Mouse (Mus musculus) limb, embryonic 10.5 days (tissue): ENCODE results near the gene Pam16. TPM values are rescaled to one million over a fixed set of nuclear protein-coding genes. Genes with fewer than 3 reads are reported as not detected.

ENCODE experiments used
- DNase-seq: peaks from one replicate; pipeline ENCODE4 v3.0.0-alpha.2; 2017; ENCODE audit warnings: low spot score
- H3K27ac ChIP-seq: fragments of 300-500 bp; sonication (generic); 2 replicates; pipeline ENCODE4 v1.5.1; 2016; ENCODE audit warnings: mild to moderate bottlenecking
- H3K27me3 ChIP-seq: fragments of 300-500 bp; sonication (generic); 2 replicates; pipeline ENCODE4 v1.6.1; 2016; ENCODE audit warnings: low read depth, mild to moderate bottlenecking; ENCODE audit not compliant: poor library complexity, severe bottlenecking
- H3K36me3 ChIP-seq: fragments of 300-500 bp; sonication (generic); 2 replicates; pipeline ENCODE4 v1.6.1; 2016; ENCODE audit warnings: mild to moderate bottlenecking, moderate library complexity
- H3K4me1 ChIP-seq: fragments of 300-500 bp; sonication (generic); 2 replicates; pipeline ENCODE4 v1.6.1; 2016
- H3K4me3 ChIP-seq: fragments of 300-500 bp; sonication (generic); 2 replicates; pipeline ENCODE4 v1.5.1; 2016; ENCODE audit warnings: mild to moderate bottlenecking, moderate library complexity
- H3K9me3 ChIP-seq: fragments of 300-500 bp; sonication (generic); replicated peaks from 2 replicates; pipeline ENCODE4 v1.6.1; 2016; ENCODE audit warnings: mild to moderate bottlenecking
- WGBS: fragments of 180-500 bp; shearing (Covaris S2); methylation state at CpG from one replicate; pipeline ENCODE4 v1.1.7; 2016; 5-methylcytosine and 5-hydroxymethylcytosine counted together
- polyA plus RNA-seq: library from polyadenylated mRNA; unstranded; fragments of >200 nt; fragmentation: Nextera tagmentation; extraction: Ambion mirVana; gene quantifications from 2 replicates; pipeline ENCODE4 v1.2.1, GENCODE M21; 2016

Gene Pam16
- polyA plus RNA-seq, 1 experiment from 2014 or later = 108 TPM

- H3K9me3 ChIP-seq = no peaks in the 10 kb centered on the region
- peak overlapping the region; percentile 95 for H3K27ac ChIP-seq
- peaks cover 63% of the 10 kb centered on the region for H3K36me3 ChIP-seq
- H3K27me3 ChIP-seq = no peaks in the 10 kb centered on the region
- DNase-seq = no peak
- H3K4me3 ChIP-seq = no peak overlapping the region
- WGBS = 85% methylated on average over 10 of the region's 10 CpGs
- H3K4me1 ChIP-seq = peaks cover 97% of the 10 kb centered on the region
These were observed 29.9 kb upstream of the Pam16 start for GRCm38 (mm10) chr16:4654706-4655105.

DNA sequence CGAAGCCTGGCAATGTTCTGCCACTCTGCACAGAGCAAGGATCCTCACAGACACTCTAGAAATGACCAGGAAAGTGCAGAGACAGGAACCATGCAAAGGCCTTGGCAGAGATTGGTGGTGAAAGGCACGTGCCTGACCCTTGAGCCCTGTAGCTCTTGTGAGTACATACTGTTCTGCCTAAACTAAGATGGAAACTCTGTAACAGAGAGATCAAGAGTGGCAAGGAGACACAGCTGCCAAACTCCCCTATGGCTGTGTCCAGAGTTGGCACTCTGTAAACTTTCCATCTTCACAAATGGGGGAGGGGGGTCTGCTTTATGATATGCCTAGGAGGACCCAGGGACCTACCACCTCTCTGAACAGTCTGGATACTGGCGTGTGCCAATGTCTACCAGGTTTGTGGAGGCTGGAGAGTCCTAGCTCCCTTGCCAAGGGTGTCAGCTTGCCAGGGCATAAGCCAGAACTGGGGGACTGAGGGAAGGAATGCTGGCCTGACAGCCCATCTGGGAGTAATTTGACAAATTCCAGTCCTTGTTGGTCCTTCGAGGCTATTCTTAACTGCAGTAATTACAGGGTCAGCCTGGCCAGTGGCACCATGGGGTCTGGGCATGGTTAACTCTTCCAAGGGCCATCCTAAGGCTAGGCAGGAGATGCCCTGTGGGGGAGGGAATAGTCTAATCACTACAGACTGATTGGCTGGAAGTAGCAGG, 28.1 kb upstream of the Pam16 start:
- 51% methylated on average over 4 of the region's 4 CpGs for WGBS
- H3K27ac ChIP-seq = peak overlapping the region; percentile 95
- peaks cover 81% of the 10 kb centered on the region for H3K36me3 ChIP-seq
- H3K9me3 ChIP-seq = no peaks in the 10 kb centered on the region
- peak overlapping the region; percentile 37 for H3K4me3 ChIP-seq
- H3K27me3 ChIP-seq = no peaks in the 10 kb centered on the region
- peaks cover 100% of the 10 kb centered on the region for H3K4me1 ChIP-seq
- DNase-seq = peak; percentile 61

GRCm38 (mm10) chr16:4651624-4652023, 26.8 kb upstream of the Pam16 start:
- H3K36me3 ChIP-seq = peaks cover 94% of the 10 kb centered on the region
- WGBS = 21% methylated on average over 7 of the region's 7 CpGs

GRCm38 (mm10) chr16:4651081-4651480, 26.3 kb upstream of the Pam16 start:
- H3K27me3 ChIP-seq = no peaks in the 10 kb centered on the region
- peak overlapping the region; percentile 95 for H3K27ac ChIP-seq
- no peak overlapping the region for H3K4me3 ChIP-seq
- H3K36me3 ChIP-seq = peaks cover 99% of the 10 kb centered on the region
- no peak for DNase-seq
- WGBS = 74% methylated on average over 1 of the region's 1 CpGs
- H3K4me1 ChIP-seq = peaks cover 100% of the 10 kb centered on the region
- no peaks in the 10 kb centered on the region for H3K9me3 ChIP-seq

More at GRCm38 (mm10) chr16:4651624-4652023, 26.8 kb upstream of the Pam16 start:
- H3K4me3 ChIP-seq = peak overlapping the region; percentile 37
- no peaks in the 10 kb centered on the region for H3K9me3 ChIP-seq
- H3K27me3 ChIP-seq = no peaks in the 10 kb centered on the region
- H3K27ac ChIP-seq = peak overlapping the region; percentile 95
- H3K4me1 ChIP-seq = peaks cover 100% of the 10 kb centered on the region
- DNase-seq = peak; percentile 91

- 94% methylated on average over 3 of the region's 3 CpGs for WGBS
- H3K27ac ChIP-seq = peak overlapping the region; percentile 95
These were observed 25.4 kb upstream of the Pam16 start for GRCm38 (mm10) chr16:4650161-4650560.

DNA sequence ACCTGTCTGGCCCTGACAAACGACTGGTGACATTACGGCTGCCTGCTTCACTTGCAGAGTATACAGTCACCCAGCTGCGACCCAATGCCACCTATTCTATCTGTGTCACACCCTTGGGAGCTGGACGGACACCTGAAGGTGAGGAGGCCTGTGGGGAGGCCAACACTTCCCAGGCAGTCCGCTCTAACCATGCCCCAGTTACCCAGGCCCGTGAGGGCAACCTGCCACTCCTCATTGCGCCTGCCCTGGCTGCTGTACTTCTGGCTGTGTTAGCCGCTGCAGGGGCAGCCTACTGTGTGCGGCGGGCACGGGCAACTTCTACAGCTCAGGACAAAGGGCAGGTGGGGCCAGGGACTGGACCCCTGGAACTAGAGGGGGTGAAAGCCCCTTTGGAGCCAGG, 24.9 kb upstream of the Pam16 start:
- no peak for DNase-seq
- WGBS = 86% methylated on average over 11 of the region's 11 CpGs
- no peak overlapping the region for H3K4me3 ChIP-seq
- H3K9me3 ChIP-seq = no peaks in the 10 kb centered on the region
- H3K36me3 ChIP-seq = peaks cover 98% of the 10 kb centered on the region
- H3K4me1 ChIP-seq = peaks cover 100% of the 10 kb centered on the region
- H3K27ac ChIP-seq = peak overlapping the region; percentile 95
- no peaks in the 10 kb centered on the region for H3K27me3 ChIP-seq

More at GRCm38 (mm10) chr16:4650161-4650560, 25.4 kb upstream of the Pam16 start:
- H3K9me3 ChIP-seq = no peaks in the 10 kb centered on the region
- no peak overlapping the region for H3K4me3 ChIP-seq
- peaks cover 100% of the 10 kb centered on the region for H3K4me1 ChIP-seq
- peaks cover 99% of the 10 kb centered on the region for H3K36me3 ChIP-seq
- DNase-seq = no peak
- no peaks in the 10 kb centered on the region for H3K27me3 ChIP-seq

- H3K27ac ChIP-seq = peak overlapping the region; percentile 95
- no peaks in the 10 kb centered on the region for H3K9me3 ChIP-seq
- peaks cover 100% of the 10 kb centered on the region for H3K4me1 ChIP-seq
- H3K27me3 ChIP-seq = no peaks in the 10 kb centered on the region
- no peak overlapping the region for H3K4me3 ChIP-seq
- peaks cover 98% of the 10 kb centered on the region for H3K36me3 ChIP-seq
- DNase-seq = no peak
- 85% methylated on average over 5 of the region's 5 CpGs for WGBS
These were observed 24.4 kb upstream of the Pam16 start for GRCm38 (mm10) chr16:4649211-4649610.

DNA sequence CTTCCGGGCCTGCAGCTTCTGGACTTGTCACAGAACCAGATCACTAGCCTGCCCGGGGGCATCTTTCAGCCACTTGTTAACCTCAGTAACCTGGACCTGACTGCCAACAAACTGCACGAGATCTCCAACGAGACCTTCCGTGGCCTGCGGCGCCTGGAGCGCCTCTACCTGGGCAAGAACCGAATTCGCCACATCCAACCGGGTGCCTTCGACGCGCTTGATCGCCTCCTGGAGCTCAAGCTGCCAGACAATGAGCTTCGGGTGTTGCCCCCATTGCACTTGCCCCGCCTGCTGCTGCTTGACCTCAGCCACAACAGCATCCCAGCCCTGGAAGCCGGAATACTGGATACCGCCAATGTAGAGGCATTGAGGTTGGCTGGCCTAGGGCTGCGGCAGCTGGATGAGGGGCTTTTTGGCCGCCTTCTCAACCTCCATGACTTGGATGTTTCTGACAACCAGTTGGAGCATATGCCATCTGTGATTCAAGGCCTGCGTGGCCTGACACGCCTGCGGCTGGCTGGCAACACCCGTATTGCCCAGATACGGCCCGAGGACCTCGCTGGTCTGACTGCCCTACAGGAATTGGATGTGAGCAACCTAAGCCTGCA, 23.7 kb upstream of the Pam16 start:
- Histone ChIP-seq H3K36me3 (peaks cover 99% of the 10 kb centered on the region), H3K4me1 (peaks cover 100% of the 10 kb centered on the region)

DNA sequence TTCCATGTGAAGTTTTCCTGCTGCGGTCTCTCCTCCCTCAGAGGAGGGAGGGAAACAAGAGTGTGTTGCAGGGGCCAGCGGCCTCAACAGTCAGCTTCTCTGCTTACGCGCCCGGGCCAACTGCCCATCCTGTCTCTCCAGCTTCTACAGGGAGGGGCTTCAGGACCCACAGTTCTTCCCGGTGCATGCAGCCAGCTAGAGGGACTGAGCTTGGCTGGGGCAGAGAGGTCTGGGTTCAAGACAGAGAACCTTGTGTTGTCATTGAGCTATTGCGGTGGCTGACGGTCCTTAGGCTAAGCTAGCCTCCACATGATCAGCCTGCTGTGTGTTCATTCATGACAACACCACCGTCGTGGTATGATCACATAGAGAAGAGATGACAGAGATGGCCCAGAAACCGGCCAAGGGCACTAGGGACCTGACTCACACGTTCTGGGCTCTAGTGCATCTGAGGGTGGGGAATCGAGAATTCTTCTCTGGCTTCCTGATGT, 22.9 kb upstream of the Pam16 start:
- no peak overlapping the region for H3K4me3 ChIP-seq
- 79% methylated on average over 13 of the region's 13 CpGs for WGBS
- peaks cover 99% of the 10 kb centered on the region for H3K36me3 ChIP-seq
- H3K9me3 ChIP-seq = no peaks in the 10 kb centered on the region
- H3K4me1 ChIP-seq = peaks cover 100% of the 10 kb centered on the region
- peak overlapping the region; percentile 95 for H3K27ac ChIP-seq
- no peaks in the 10 kb centered on the region for H3K27me3 ChIP-seq
- no peak for DNase-seq

More for the DNA sequence above, 23.7 kb upstream of the Pam16 start:
- H3K27me3 ChIP-seq = no peaks in the 10 kb centered on the region
- DNase-seq = no peak
- H3K4me3 ChIP-seq = no peak overlapping the region
- H3K9me3 ChIP-seq = no peaks in the 10 kb centered on the region
- WGBS = 91% methylated on average over 28 of the region's 28 CpGs
- H3K27ac ChIP-seq = peak overlapping the region; percentile 95

- H3K9me3 ChIP-seq = no peaks in the 10 kb centered on the region
- no peak for DNase-seq
- peaks cover 100% of the 10 kb centered on the region for H3K4me1 ChIP-seq
- no peak overlapping the region for H3K4me3 ChIP-seq
- no peaks in the 10 kb centered on the region for H3K27me3 ChIP-seq
- H3K27ac ChIP-seq = peak overlapping the region; percentile 95; the same call in 1 of the 2 replicates
- peaks cover 98% of the 10 kb centered on the region for H3K36me3 ChIP-seq
- 69% methylated on average over 4 of the region's 4 CpGs for WGBS
These were observed 22.0 kb upstream of the Pam16 start for GRCm38 (mm10) chr16:4646831-4647230.

DNA sequence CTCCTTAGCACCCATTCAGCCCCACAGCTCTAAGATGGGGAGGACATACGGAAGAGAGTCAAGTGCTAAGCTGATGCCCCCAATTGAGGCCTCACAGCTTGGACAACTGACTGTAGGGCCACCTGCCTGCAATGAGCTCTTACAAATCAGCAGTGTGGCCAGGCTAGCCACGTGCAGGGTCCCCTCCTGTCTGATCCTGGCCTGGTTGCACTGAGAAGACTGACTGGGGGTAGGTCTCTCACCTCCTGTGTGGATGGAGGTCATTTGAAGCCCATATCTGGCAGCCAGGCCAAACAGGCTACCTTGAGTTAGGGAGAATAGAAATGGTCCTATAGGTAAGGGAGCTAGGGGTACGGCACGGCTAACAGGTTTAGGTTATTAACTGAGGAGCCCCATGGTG, 21.1 kb upstream of the Pam16 start:
- Histone ChIP-seq H3K27ac (peak overlapping the region; percentile 95; the same call in 1 of the 2 replicates), H3K27me3 (no peaks in the 10 kb centered on the region)
- WGBS = 85% methylated on average over 4 of the region's 4 CpGs

GRCm38 (mm10) chr16:4643670-4644419, 19.1 kb upstream of the Pam16 start:
- no peak for DNase-seq
- WGBS = 85% methylated on average over 11 of the region's 11 CpGs
- Histone ChIP-seq H3K9me3 (no peaks in the 10 kb centered on the region), H3K4me1 (peaks cover 94% of the 10 kb centered on the region), H3K27ac (peak overlapping the region; percentile 87), H3K4me3 (no peak overlapping the region), H3K27me3 (no peaks in the 10 kb centered on the region), H3K36me3 (peaks cover 74% of the 10 kb centered on the region)

More for the DNA sequence above, 21.1 kb upstream of the Pam16 start:
- Histone ChIP-seq H3K36me3 (peaks cover 94% of the 10 kb centered on the region), H3K9me3 (no peaks in the 10 kb centered on the region), H3K4me3 (no peak overlapping the region), H3K4me1 (peaks cover 100% of the 10 kb centered on the region)
- no peak for DNase-seq
